Mouse (Mus musculus) heart, adult 8-10 months (tissue): ENCODE data around the gene Ppp1r14d. TPM values are rescaled to one million over a fixed set of nuclear protein-coding genes. Genes with fewer than 3 reads are reported as not detected.

Experiments used
- DNase-seq: peaks from one replicate; pipeline ENCODE4 v3.0.0; 2022; ENCODE audit warnings: low spot score
- total RNA-seq, 4 experiments: library from RNA; stranded (reverse); gene quantifications; 2 replicates each; pipeline ENCODE4 v1.2.4; 2022

The Ppp1r14d gene
- total RNA-seq, 4 experiments from 2014 or later = not detected

GRCm38 (mm10) chr2:119237210-119237870, 7.6 kb upstream of the Ppp1r14d start, which contains the start of gene Spint1:
Gene Spint1 (plus strand): TSS chr2:119237362.
- DNase-seq = no peak

DNA sequence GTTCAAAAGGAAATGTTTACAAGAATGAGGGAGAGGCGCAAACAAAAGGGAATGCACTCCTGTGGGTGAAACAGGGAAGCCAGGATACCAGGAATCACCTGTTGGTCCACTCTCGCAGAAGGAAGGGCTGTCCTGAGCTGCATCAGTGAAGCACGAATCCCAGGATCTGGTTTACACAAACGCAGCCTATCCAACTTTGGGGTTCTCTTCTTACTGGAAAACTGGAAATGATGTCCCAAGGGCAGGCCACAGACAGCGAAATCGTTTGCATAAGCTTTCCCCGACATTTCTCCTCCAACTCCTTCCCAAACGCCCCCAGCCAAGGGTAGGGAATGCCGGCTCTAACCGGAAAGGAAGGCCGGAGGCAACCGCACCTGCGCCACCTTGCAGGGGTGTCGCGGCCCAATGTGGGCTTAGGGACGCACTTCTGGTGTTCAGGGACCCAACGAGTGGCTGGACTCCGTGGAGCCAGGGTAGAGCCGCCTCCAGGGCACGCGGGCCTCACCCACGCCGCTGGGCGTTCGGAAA, 7.0 kb upstream of the Ppp1r14d start:
- DNase-seq = no peak

DNA sequence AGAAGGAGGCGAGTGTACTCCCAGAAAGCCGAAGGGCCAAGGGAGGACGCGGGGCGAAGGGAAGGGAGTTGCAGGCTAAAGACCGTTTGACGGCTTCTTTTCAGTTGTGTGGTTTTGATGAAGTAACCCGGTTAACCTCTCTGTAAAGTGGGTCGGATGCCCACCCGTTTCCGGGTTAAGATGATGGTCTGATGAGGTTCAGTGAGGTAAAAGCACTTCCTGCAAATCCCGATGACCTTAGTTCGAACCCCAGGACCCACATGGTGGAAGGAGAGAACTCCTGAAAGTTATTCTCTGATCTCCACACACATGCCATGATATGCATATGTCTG, 20.6 kb downstream of the Ppp1r14d start:
- no peak for DNase-seq

- peak; percentile 96 for DNase-seq
These were observed 21.1 kb downstream of the Ppp1r14d start, which contains the start of the genes Zfyve19 and Dnajc17 for GRCm38 (mm10) chr2:119208344-119209175. Gene Zfyve19 (plus strand): TSS chr2:119208617. Gene Dnajc17 (minus strand): TSS chr2:119208795.

GRCm38 (mm10) chr2:119207961-119208343, 21.8 kb downstream of the Ppp1r14d start:
- DNase-seq = no peak

DNA sequence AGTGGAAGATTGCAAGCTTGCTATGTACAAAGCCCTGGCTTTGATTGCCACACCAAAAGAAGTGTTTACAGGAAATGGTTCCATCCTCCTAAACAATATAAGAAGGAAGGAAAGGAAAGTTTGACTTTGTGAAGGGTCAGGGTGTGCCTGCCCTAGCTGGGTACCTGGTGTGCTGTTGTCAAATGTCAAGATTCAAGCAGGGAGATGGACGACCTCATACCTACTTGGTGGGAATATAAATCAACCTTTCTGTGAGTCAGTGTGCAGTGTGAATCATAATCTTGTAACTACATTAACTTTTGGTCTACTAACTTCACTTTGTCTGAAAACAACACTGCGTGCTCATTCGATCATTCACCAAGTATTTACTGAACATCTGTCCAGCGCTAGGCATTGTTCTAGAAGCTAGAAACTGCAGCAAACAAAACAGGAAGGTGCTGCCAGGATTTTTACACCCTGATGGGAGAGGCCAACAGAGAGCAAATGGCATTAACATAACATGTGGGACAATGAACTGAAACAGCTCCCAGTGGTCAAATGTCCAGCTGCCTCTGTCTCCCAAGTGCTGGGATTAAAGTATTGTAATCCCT, 25.7 kb downstream of the Ppp1r14d start:
- peak; percentile 24 for DNase-seq

GRCm38 (mm10) chr2:119202914-119203453, 26.7 kb downstream of the Ppp1r14d start:
- DNase-seq = peak; percentile 32

- no peak for DNase-seq
These were observed 30.8 kb downstream of the Ppp1r14d start for GRCm38 (mm10) chr2:119198934-119199333.

GRCm38 (mm10) chr2:119198049-119198448, 31.7 kb downstream of the Ppp1r14d start:
- no peak for DNase-seq

DNA sequence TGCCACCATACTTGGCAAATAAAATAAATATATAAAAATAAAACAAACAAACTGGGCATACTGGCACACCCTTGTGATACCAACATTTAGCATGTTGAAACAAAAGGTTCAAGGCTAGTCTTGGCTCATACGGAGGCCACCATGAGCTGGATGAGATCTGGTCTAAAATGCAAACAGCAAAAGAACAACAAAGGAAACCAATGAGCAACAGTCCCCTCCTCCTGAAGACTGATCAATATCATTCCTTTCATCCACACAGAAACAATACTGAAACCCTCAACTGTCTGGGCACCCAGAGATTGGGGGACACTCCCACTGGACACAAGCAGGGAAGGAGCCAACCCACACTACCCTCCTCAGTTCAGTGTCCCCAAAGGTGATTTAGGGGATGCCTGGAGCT, 32.2 kb downstream of the Ppp1r14d start:
- no peak for DNase-seq

DNA sequence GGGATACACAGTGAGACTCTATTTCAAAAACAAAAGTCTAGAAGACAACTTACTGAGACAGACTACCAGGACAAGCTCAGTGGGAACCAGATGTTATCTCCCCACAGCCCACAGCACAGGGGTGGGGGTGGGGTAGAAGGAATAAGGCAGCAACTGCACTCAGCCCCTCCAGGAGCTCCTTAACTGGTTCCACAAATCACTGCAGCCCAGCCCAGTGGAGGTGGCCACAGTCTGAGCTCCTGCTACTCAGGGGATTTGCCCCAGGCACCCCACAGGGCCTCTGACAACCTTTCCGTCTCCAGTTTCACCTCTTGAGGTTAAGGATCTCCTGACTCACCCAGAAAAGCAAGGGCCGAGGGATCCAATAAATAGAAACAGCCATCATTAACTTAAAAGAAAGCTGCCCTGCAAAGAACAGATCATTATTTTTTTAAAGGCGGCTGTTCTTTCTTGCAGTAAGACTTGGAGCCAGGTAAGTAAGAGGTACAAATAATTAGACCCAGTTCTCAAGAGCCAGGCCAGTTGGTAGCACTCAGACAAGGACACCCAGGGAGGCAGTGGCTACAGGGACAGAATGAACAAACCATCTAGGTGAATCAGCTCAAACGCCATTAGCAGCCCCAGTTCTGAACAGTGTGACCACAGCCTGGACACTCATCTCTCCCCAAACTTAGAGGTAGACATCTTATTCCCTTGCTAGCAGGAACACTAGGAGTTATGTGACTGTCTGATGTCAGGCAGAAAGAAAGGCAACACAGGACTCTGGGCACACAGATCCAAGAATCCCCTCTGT, 33.2 kb downstream of the Ppp1r14d start:
- DNase-seq = no peak

GRCm38 (mm10) chr2:119194140-119194539, 35.6 kb downstream of the Ppp1r14d start:
- peak; percentile 28 for DNase-seq

DNA sequence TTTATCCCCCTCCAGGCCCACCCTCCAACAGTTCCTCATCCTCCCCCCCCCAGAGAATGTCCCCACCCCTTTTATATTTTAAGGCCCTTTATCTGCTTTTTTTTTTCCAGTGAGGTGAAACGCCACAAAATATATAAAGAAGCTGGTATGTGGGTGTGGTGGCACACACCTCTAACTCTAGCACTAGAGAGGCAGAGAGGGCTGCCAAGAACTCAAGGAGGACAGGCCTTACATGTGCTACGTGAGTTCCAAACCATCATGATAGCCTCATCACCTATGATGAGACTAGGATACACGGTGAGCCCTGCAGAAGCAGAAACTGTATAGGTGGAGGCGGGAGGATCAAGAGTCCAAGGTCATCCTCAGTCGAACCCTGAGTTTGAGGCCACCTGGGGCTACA, 38.7 kb downstream of the Ppp1r14d start:
- no peak for DNase-seq

- peak; percentile 86 for DNase-seq
These were observed 40.5 kb downstream of the Ppp1r14d start for GRCm38 (mm10) chr2:119189029-119189710.

- DNase-seq = no peak
These were observed 46.8 kb downstream of the Ppp1r14d start for GRCm38 (mm10) chr2:119182914-119183313.

DNA sequence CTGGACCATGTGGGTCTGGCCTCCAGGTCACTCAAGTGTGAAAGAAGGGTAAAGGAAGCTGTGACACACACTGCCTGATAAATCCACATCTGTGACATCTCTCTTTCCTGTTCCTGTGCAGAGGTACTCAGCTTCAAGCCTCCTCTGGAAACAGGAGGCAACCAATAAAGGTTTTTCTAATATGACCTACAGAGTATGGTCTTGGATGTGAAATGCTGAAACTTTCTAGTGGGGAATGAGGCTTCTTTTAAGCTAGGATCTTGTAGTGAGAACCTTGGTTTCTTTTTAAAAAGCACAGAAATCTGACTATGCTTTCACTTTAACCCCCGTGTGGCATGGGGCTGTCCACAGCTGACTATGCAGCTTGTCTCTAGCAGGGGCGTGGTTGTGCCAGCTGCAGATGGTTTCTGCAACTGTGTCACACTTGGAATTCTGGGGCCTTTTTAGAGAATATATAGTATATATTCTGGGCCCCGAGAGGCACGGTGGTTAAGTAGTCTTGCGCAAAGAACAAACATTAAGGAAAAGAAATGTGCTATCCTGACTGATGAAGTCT, 52.2 kb downstream of the Ppp1r14d start:
- DNase-seq = no peak

DNA sequence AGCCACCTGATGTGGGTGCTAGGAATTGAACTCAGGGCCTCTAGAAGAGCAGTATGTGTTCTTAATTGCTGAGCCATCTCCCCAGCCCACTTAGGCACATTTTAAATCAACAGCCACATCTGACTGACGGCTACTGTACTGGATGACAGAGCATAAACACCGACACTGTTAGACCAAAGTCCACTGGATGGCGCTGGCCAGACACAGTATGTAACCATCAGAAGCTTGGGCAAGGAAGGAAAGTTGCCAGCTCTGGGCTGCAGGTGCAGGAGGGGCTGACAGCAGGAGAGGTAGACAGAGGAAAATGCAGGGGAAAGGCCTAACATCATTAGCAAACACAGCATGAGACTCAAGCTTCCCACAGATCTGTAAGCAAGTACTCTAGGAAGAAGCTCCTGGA, 52.9 kb downstream of the Ppp1r14d start:
- DNase-seq = no peak

DNA sequence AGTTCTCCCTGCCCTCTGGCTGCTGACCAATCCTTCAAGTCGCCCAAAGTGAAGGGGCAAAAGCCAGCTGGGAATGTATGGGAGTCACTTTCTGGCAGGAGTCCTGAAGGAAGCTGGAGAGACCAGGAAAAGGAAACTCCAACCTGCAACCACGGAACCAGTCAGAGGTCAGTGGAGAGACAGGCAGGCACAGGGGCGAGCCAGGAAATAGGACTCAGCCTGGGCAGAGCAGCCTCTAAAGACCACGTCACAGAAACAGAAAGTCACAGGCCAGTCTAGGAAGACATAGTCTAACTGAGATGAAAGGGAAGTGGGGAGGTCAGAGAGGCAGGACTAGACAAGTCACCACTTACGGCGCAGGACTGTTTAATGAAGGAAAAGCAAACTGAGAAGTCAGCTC, 54.1 kb downstream of the Ppp1r14d start:
- no peak for DNase-seq

DNA sequence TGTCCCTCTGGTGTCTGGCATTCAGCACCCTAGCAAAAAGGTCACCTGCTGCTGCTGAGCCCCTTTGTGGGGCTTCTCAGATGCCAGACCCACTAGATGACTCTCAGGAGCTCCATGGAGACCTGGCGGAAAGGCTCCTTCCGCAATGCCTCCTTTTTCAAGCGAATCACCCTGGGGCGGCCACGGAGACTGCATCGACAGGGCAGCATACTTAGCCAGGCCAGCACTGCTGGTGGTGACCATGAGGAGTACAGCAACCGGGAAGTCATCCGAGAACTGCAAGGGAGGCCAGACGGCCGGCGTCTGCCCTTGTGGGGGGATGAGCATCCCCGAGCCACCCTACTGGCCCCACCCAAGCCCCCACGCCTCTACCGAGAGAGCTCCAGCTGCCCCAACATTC, 54.8 kb downstream of the Ppp1r14d start:
- no peak for DNase-seq

DNA sequence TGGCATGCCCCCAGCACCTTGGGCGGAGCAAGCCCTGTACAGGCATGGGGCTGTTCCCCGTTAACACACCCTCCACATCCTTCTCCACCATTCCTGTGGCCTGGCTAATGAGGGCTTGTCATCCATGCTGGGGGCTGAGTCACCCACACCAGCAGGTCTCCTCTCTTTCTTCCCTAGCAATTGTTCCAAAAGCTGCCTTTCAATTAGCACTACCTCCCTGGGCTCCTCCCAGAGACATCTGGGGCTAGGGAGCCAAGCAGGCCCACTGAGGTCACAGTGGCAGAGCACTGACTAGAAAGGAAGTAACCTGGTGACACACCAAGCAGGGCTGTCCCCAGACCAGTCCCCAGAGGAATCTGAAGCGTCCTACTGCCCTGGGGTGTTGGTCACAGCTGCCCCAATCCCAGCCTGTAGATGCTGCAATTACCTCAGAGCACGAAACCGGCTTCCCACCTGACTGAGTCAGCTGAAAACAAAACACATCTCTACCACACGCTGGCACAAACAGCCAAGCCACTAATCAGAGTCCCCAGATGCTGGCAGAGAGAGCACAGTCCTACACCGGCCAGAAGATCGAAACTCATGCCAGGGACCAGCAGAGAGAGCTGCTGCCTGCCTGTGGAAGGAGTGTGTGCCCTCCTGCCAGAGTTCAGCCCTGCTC, 55.6 kb downstream of the Ppp1r14d start, which contains the start of gene Gm14137:
Gm14137 (plus strand) TSS at position 519 of the 661 bp plus-strand sequence.
- no peak for DNase-seq
